Mouse (Mus musculus): ENCODE results near the gene Mapk9. TPM values are rescaled to one million over a fixed set of nuclear protein-coding genes. Genes with fewer than 3 reads are reported as not detected.
"Not testable (repeated sequence)": the region's sequence is repeated elsewhere in the genome, so short reads cannot be mapped to it uniquely, and the experiment has no call there.

The Mapk9 gene
- 38.4 and 40.0 TPM in 2 replicates for polyA plus RNA-seq (2014; fragmentation: Nextera tagmentation; extraction: Ambion mirVana)

DNA sequence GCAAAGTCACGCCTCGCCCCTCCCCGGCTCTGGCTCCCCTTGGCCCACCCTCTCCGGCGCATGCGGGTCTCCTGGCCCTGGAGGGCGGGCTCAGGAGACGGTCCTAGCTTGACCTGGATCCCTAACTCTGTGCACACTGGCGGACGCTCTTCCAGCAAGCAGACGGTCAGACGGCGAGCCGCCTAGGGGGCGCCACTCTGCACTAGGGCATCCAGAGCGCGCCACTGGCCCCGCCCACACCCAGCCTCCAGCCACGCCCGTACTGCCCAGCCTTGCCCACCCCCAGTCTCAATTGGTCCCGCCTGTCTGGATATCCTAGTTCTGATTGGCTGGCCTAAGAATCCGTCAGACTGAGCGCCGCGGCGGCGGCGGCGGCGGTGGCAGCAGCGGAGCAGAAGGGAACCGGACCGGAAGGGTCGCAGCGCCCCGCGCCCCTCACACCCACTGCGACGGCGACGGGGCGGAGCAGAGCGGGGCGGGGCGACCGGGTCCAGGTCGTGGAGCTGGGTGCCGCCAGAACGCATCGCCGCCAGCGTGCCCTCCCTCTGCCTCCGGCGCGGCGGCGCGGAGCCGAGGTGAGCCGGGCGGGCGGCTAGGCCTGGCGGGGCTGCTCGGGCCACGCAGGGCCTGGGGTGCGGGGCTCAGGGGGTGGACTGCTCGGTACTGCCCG lies at the start of gene Mapk9:
Gene Mapk9, plus strand, starts transcription at position 351 of the 670 bp plus-strand sequence.
- peaks cover 9% of the 10 kb centered on the region; the same call in 1 of the 2 replicates for H3K4me1 ChIP-seq (ENCODE audit: insufficient read depth)
- H3K4me2 ChIP-seq = peak within 1 kb of the TSS; percentile 83
- ATAC-seq (ENCODE audit: insufficient read depth) (peak; percentile 99), DNase-seq (peak; percentile 98)
- 0 out of 2 replicates have a peak, but pooled peaks cover 4% of the 10 kb centered on the region for H3K36me3 ChIP-seq (ENCODE audit: insufficient read depth)
- H3K9ac ChIP-seq = peak within 1 kb of the TSS; percentile 86
- H3K4me3 ChIP-seq (ENCODE audit: low read depth, low read length) = peak within 1 kb of the TSS; percentile 84
- no peaks in the 10 kb centered on the region for H3K27me3 ChIP-seq (ENCODE audit: insufficient read depth, low read length)
- under 1% methylated on average over 64 of the region's 68 CpGs for WGBS
- H3K9me3 ChIP-seq (ENCODE audit: low read depth, low read length) = no peaks in the 10 kb centered on the region
- H3K27ac ChIP-seq (ENCODE audit: low read depth) = peak within 1 kb of the TSS; percentile 81
- peak; percentile 87 for TF ChIP-seq CTCF (IDR thresholded peaks at IDR 0.05; ENCODE audit: low read depth)

DNA sequence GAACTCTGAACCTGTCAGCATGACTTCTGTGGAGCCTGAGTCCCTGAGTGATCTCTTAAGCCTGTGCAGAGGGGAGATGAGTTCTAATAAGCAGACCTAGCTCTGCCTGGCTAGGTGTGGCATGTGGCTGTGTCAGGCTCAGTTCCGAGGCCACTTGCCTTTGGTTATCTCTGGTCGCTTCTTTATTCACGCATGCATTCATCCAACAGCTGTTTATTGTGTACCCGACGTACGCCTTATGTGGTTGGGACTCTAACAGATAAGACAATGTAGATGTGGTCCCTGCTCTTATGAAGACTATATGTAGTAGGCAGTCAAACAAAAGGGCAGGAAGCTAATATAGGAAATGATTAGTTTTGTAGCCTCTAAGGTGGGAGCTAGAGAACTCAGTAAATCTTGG lies 47.6 kb upstream of the Mapk9 start:
- no peaks in the 10 kb centered on the region for H3K36me3 ChIP-seq (ENCODE audit: insufficient read depth)
- H3K4me1 ChIP-seq (ENCODE audit: insufficient read depth) = 0 out of 2 replicates have a peak, but pooled peaks cover 3% of the 10 kb centered on the region
- H3K4me2 ChIP-seq = no peak overlapping the region
- H3K9ac ChIP-seq = no peak overlapping the region
- no peak for TF ChIP-seq CTCF (IDR thresholded peaks at IDR 0.05; ENCODE audit: low read depth)
- H3K9me3 ChIP-seq (ENCODE audit: low read depth, low read length) = no peaks in the 10 kb centered on the region
- ATAC-seq (ENCODE audit: insufficient read depth) = no peak
- DNase-seq = no peak
- no peaks in the 10 kb centered on the region for H3K27me3 ChIP-seq (ENCODE audit: insufficient read depth, low read length)
- no peak overlapping the region for H3K4me3 ChIP-seq (ENCODE audit: low read depth, low read length)
- WGBS = 82% methylated on average over 6 of the region's 6 CpGs
- H3K27ac ChIP-seq (ENCODE audit: low read depth) = no peak overlapping the region

DNA sequence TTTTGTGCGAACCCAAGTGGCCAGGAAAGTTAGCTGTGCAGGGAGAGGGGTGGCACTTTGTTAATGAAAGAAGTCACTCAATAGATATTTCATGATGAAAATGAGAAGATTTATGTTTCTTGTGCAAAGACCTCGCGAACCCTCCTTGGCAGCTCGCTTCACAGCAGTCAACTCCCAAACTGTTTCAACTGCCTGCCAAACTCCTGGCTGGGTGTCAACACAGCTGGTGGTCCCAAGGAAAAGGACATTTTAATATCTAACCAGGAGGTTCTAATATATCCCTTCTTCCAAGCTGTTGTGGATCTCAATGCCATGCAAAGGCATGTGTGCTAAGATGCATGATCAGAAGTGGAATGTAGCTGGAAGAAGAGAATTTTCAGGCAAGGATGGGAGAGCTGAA lies 45.0 kb upstream of the Mapk9 start:
- 42% methylated on average over 4 of the region's 4 CpGs for WGBS
- Histone ChIP-seq H3K27me3 (ENCODE audit: insufficient read depth, low read length) (no peaks in the 10 kb centered on the region), H3K4me2 (no peak overlapping the region), H3K36me3 (ENCODE audit: insufficient read depth) (no peaks in the 10 kb centered on the region), H3K4me1 (ENCODE audit: insufficient read depth) (no peaks in the 10 kb centered on the region), H3K4me3 (ENCODE audit: low read depth, low read length) (no peak overlapping the region), H3K9me3 (ENCODE audit: low read depth, low read length) (no peaks in the 10 kb centered on the region), H3K27ac (ENCODE audit: low read depth) (no peak overlapping the region), H3K9ac (no peak overlapping the region)
- ATAC-seq (ENCODE audit: insufficient read depth) = no peak
- peak; percentile 78 for DNase-seq
- no peak for TF ChIP-seq CTCF (IDR thresholded peaks at IDR 0.05; ENCODE audit: low read depth)

GRCm38 (mm10) chr11:49803801-49804200 lies 42.8 kb upstream of the Mapk9 start:
- no peak for DNase-seq
- no peak overlapping the region for H3K27ac ChIP-seq (ENCODE audit: low read depth)
- H3K9me3 ChIP-seq (ENCODE audit: low read depth, low read length) = no peaks in the 10 kb centered on the region
- WGBS = 95% methylated on average over 4 of the region's 4 CpGs
- H3K4me1 ChIP-seq (ENCODE audit: insufficient read depth) = no peaks in the 10 kb centered on the region
- TF ChIP-seq CTCF (IDR thresholded peaks at IDR 0.05; ENCODE audit: low read depth) = 0 out of 2 replicates have a peak, but pooled peaks have one; percentile 4
- ATAC-seq (ENCODE audit: insufficient read depth) = no peak
- H3K36me3 ChIP-seq (ENCODE audit: insufficient read depth) = 0 out of 2 replicates have a peak, but pooled peaks cover 6% of the 10 kb centered on the region
- H3K4me2 ChIP-seq = no peak overlapping the region
- no peaks in the 10 kb centered on the region for H3K27me3 ChIP-seq (ENCODE audit: insufficient read depth, low read length)
- H3K9ac ChIP-seq = no peak overlapping the region
- no peak overlapping the region for H3K4me3 ChIP-seq (ENCODE audit: low read depth, low read length)

DNA sequence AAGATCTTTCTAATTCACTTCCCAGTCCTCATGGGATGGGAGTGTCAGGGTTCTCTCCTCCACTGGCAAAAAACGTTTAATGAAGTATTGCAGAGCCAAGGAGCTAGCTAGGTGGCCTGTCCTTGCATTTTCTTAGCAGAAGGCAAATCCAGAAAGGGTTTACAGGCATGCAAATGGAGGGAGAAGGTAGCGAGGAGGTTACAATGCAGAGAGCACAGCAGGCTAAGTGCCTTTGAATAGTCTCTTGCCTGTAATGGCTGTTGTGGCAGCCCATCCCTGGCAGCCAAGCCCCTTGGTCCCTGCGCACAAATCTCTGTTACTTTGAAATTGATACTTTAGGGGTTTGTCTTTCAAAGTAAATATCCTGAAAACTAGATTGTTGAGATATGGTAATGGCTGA lies 40.3 kb upstream of the Mapk9 start:
- no peaks in the 10 kb centered on the region for H3K9me3 ChIP-seq (ENCODE audit: low read depth, low read length)
- TF ChIP-seq CTCF (IDR thresholded peaks at IDR 0.05; ENCODE audit: low read depth) = no peak
- H3K27me3 ChIP-seq (ENCODE audit: insufficient read depth, low read length) = no peaks in the 10 kb centered on the region
- ATAC-seq (ENCODE audit: insufficient read depth) = no peak
- H3K4me3 ChIP-seq (ENCODE audit: low read depth, low read length) = no peak overlapping the region
- 57% methylated on average over 3 of the region's 3 CpGs for WGBS
- DNase-seq = no peak
- no peak overlapping the region for H3K4me2 ChIP-seq
- no peak overlapping the region for H3K27ac ChIP-seq (ENCODE audit: low read depth)
- H3K9ac ChIP-seq = no peak overlapping the region
- no peaks in the 10 kb centered on the region for H3K4me1 ChIP-seq (ENCODE audit: insufficient read depth)
- 0 out of 2 replicates have a peak, but pooled peaks cover 10% of the 10 kb centered on the region for H3K36me3 ChIP-seq (ENCODE audit: insufficient read depth)

DNA sequence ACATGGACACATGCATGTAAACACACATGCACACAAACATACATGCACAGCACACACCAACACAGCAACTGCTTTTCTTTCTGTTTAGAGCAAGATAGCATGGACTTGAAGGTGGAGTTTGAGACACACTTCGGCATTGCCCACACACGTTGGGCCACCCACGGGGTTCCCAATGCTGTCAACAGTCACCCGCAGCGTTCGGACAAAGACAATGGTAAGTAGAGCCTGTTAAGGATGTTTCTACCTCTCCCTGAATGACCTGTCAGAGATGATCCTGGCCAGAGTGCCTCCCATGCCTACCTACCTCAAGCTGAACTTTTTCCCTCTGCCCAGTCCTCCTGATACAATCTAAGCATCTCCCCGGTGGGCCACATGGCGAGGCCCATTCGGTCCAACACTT lies 37.6 kb upstream of the Mapk9 start:
- H3K27me3 ChIP-seq (ENCODE audit: insufficient read depth, low read length) = no peaks in the 10 kb centered on the region
- no peak for TF ChIP-seq CTCF (IDR thresholded peaks at IDR 0.05; ENCODE audit: low read depth)
- no peak overlapping the region for H3K9ac ChIP-seq
- no peak overlapping the region for H3K4me2 ChIP-seq
- H3K27ac ChIP-seq (ENCODE audit: low read depth) = no peak overlapping the region
- H3K4me3 ChIP-seq (ENCODE audit: low read depth, low read length) = no peak overlapping the region
- 0 out of 2 replicates have a peak, but pooled peaks cover 10% of the 10 kb centered on the region for H3K36me3 ChIP-seq (ENCODE audit: insufficient read depth)
- ATAC-seq (ENCODE audit: insufficient read depth) = no peak
- WGBS = 87% methylated on average over 9 of the region's 9 CpGs
- no peaks in the 10 kb centered on the region for H3K4me1 ChIP-seq (ENCODE audit: insufficient read depth)
- no peak for DNase-seq
- H3K9me3 ChIP-seq (ENCODE audit: low read depth, low read length) = no peaks in the 10 kb centered on the region

DNA sequence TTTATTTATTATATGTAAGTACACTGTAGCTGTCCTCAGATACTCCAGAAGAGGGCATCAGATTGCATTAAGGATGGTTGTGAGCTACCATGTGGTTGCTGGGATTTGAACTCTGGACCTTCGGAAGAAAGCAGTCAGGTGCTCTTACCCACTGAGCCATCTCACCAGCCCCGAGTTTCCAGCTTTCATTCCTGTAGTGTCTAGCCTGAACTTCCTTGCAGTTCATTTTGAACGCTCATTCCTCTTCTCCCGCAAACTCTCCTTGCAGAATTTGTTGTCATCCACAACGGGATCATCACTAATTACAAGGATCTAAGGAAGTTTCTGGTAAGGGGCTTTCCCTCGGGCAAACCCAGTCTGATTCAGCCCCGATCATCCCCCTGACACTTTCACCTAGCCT lies 35.9 kb upstream of the Mapk9 start:
- not testable (repeated sequence) for H3K4me1 ChIP-seq (ENCODE audit: insufficient read depth); ATAC-seq (ENCODE audit: insufficient read depth); H3K27ac ChIP-seq (ENCODE audit: low read depth); H3K9me3 ChIP-seq (ENCODE audit: low read depth, low read length); H3K27me3 ChIP-seq (ENCODE audit: insufficient read depth, low read length); H3K4me2 ChIP-seq; H3K9ac ChIP-seq; H3K4me3 ChIP-seq (ENCODE audit: low read depth, low read length); DNase-seq
- WGBS = 70% methylated on average over 7 of the region's 7 CpGs
- H3K36me3 ChIP-seq (ENCODE audit: insufficient read depth) = 0 out of 2 replicates have a peak, but pooled peaks cover 14% of the 10 kb centered on the region

Data from lung, embryonic 14.5 days (tissue).